Mouse (Mus musculus) bone marrow macrophage, adult 2 months (primary cell): ENCODE results near the gene Arhgef9. TPM values are rescaled to one million over a fixed set of nuclear protein-coding genes. Genes with fewer than 3 reads are reported as not detected.

ENCODE experiments used
- H3K27ac ChIP-seq: 2 replicates; pipeline ENCODE4 v1.5.1; 2012; ENCODE audit warnings: low read depth, low read length; ENCODE audit not compliant: insufficient read depth
- H3K4me1 ChIP-seq: 2 replicates; pipeline ENCODE4 v1.6.1; 2012; ENCODE audit warnings: low read length; ENCODE audit not compliant: control insufficient read depth, insufficient read depth
- H3K4me3 ChIP-seq: 2 replicates; pipeline ENCODE4 v1.5.1; 2012; ENCODE audit warnings: mild to moderate bottlenecking, low read length, moderate library complexity; ENCODE audit not compliant: insufficient read depth
- CTCF ChIP-seq: IDR thresholded peaks from 2 replicates; pipeline ENCODE4 v1.5.1; 2012; ENCODE audit warnings: low read depth, mild to moderate bottlenecking, low read length, moderate library complexity
- POLR2A ChIP-seq: IDR thresholded peaks from 2 replicates; pipeline ENCODE4 v1.6.1; 2012; ENCODE audit warnings: mild to moderate bottlenecking, low read depth, low read length, borderline replicate concordance
- polyA plus RNA-seq: library from polyadenylated mRNA; stranded (reverse); fragments of >200 nt; gene quantifications from 2 replicates; pipeline ENCODE4 v1.2.4, GENCODE M21; 2012; ENCODE audit not compliant: missing spikeins, insufficient read depth, insufficient read length

Arhgef9 gene
- 0.29 and 0.72 TPM in 2 replicates for polyA plus RNA-seq

- H3K4me3 ChIP-seq, result peak within 1 kb of the TSS; percentile 8
Observed at GRCm38 (mm10) chrX:95196104-95196919, at the start of gene Arhgef9. Gene Arhgef9 (minus strand): TSS chrX:95196856.

GRCm38 (mm10) chrX:95238896-95239295 lies 42.2 kb upstream of the Arhgef9 start:
- Histone ChIP-seq H3K27ac (no peak overlapping the region), H3K4me1 (no peaks in the 10 kb centered on the region), H3K4me3 (no peak overlapping the region)
- no peak for TF ChIP-seq CTCF
- no peak for TF ChIP-seq POLR2A

More at GRCm38 (mm10) chrX:95196104-95196919, at the start of gene Arhgef9:
- Histone ChIP-seq H3K27ac (no peak within 1 kb of the TSS), H3K4me1 (no peaks in the 10 kb centered on the region)
- TF ChIP-seq CTCF (no peak), POLR2A (no peak)

- no peaks in the 10 kb centered on the region for H3K4me1 ChIP-seq
- H3K4me3 ChIP-seq, result no peak overlapping the region
- H3K27ac ChIP-seq, result no peak overlapping the region
- no peak for TF ChIP-seq CTCF
- TF ChIP-seq POLR2A, result no peak
Observed at GRCm38 (mm10) chrX:95195363-95196103, 1.1 kb downstream of the Arhgef9 start.

GRCm38 (mm10) chrX:95175978-95176377 lies 20.7 kb downstream of the Arhgef9 start:
- no peak overlapping the region for H3K27ac ChIP-seq
- peak; percentile 45; the same call in 1 of the 2 replicates for TF ChIP-seq CTCF
- TF ChIP-seq POLR2A, result no peak
- H3K4me3 ChIP-seq, result no peak overlapping the region
- no peaks in the 10 kb centered on the region for H3K4me1 ChIP-seq

GRCm38 (mm10) chrX:95166317-95166716 lies 30.3 kb downstream of the Arhgef9 start:
- Histone ChIP-seq H3K4me3 (peak overlapping the region; percentile 63), H3K27ac (peak overlapping the region; percentile 66), H3K4me1 (no peaks in the 10 kb centered on the region)
- TF ChIP-seq POLR2A, result no peak
- no peak for TF ChIP-seq CTCF

GRCm38 (mm10) chrX:95165671-95166127 lies 31.0 kb downstream of the Arhgef9 start:
- no peaks in the 10 kb centered on the region for H3K4me1 ChIP-seq
- H3K4me3 ChIP-seq, result peak overlapping the region; percentile 63
- peak overlapping the region; percentile 66 for H3K27ac ChIP-seq
- TF ChIP-seq POLR2A, result no peak

GRCm38 (mm10) chrX:95164140-95164539 lies 32.5 kb downstream of the Arhgef9 start:
- no peak for TF ChIP-seq CTCF
- TF ChIP-seq POLR2A, result no peak
- H3K4me1 ChIP-seq, result no peaks in the 10 kb centered on the region
- H3K27ac ChIP-seq, result no peak overlapping the region
- no peak overlapping the region for H3K4me3 ChIP-seq

- H3K27ac ChIP-seq, result no peak overlapping the region
- TF ChIP-seq POLR2A (no peak), CTCF (no peak)
Observed at GRCm38 (mm10) chrX:95163452-95163851, 33.2 kb downstream of the Arhgef9 start.

GRCm38 (mm10) chrX:95156833-95157386 lies 39.7 kb downstream of the Arhgef9 start:
- Histone ChIP-seq H3K4me3 (no peak overlapping the region), H3K4me1 (no peaks in the 10 kb centered on the region), H3K27ac (no peak overlapping the region)
- TF ChIP-seq CTCF, result no peak
- TF ChIP-seq POLR2A, result no peak

More at GRCm38 (mm10) chrX:95163452-95163851, 33.2 kb downstream of the Arhgef9 start:
- Histone ChIP-seq H3K4me1 (no peaks in the 10 kb centered on the region), H3K4me3 (no peak overlapping the region)

- TF ChIP-seq CTCF, result no peak
- no peak for TF ChIP-seq POLR2A
- Histone ChIP-seq H3K4me3 (no peak overlapping the region), H3K27ac (no peak overlapping the region), H3K4me1 (no peaks in the 10 kb centered on the region)
Observed at GRCm38 (mm10) chrX:95138636-95139035, 58.0 kb downstream of the Arhgef9 start.
